Mouse (Mus musculus) embryo, embryonic 10 days (tissue): ENCODE data around the gene Tas2r139.
"Not testable (repeated sequence)": the region's sequence is repeated elsewhere in the genome, so short reads cannot be mapped to it uniquely, and the experiment has no call there.

Experiments
- DNase-seq: peaks from one replicate; pipeline ENCODE4 v3.0.0-alpha.2; 2015; ENCODE audit warnings: low spot score

Gene Tas2r139

GRCm38 (mm10) chr6:42140636-42141035 lies at the start of gene Tas2r139:
Gene Tas2r139, plus strand, starts transcription at chr6:42140936.
- no peak for DNase-seq

GRCm38 (mm10) chr6:42151115-42151514 lies 10.4 kb downstream of the Tas2r139 start:
- DNase-seq, result not testable (repeated sequence)

- DNase-seq, result no peak
These were observed 41.7 kb downstream of the Tas2r139 start for GRCm38 (mm10) chr6:42182462-42182861.

- no peak for DNase-seq
These were observed 45.5 kb downstream of the Tas2r139 start for GRCm38 (mm10) chr6:42186230-42186629.
